Mouse (Mus musculus) myocyte (in vitro differentiated cells): Measurements from ENCODE around the gene Ccdc65. TPM values are rescaled to one million over a fixed set of nuclear protein-coding genes. Genes with fewer than 3 reads are reported as not detected.

Experiments
- H3K27me3 ChIP-seq: one replicate; pipeline ENCODE4 v1.6.1; 2011; ENCODE audit not compliant: control insufficient read depth, insufficient read depth, insufficient read length
- H3K36me3 ChIP-seq: one replicate; pipeline ENCODE4 v1.6.1; 2011; ENCODE audit not compliant: control insufficient read depth, insufficient read depth
- H3K4me2 ChIP-seq: one replicate; pipeline ENCODE4 v1.6.1; 2011; ENCODE audit warnings: low read depth, control low read depth
- H3K4me3 ChIP-seq: one replicate; pipeline ENCODE4 v1.5.1; 2011; ENCODE audit warnings: mild to moderate bottlenecking, control low read depth, moderate library complexity
- H3K79me2 ChIP-seq: one replicate; pipeline ENCODE4 v1.6.1; 2011; ENCODE audit not compliant: control insufficient read depth, insufficient read depth
- H3ac ChIP-seq: one replicate; pipeline ENCODE4 v1.6.1; 2011; ENCODE audit not compliant: control insufficient read depth, insufficient read length
- CEBPB ChIP-seq: IDR thresholded peaks from 2 replicates; pipeline ENCODE4 v1.6.1; 2011; ENCODE audit warnings: mild to moderate bottlenecking, moderate library complexity; ENCODE audit not compliant: poor library complexity, insufficient read depth, severe bottlenecking
- E2F4 ChIP-seq: IDR thresholded peaks from one replicate; pipeline ENCODE4 v1.6.1; 2011; ENCODE audit warnings: mild to moderate bottlenecking, control low read depth, moderate library complexity; ENCODE audit not compliant: insufficient read depth
- MAX ChIP-seq: IDR thresholded peaks from one replicate; pipeline ENCODE4 v1.6.1; 2011; ENCODE audit warnings: low read depth, mild to moderate bottlenecking, control low read depth
- MYOD1 ChIP-seq, 3 experiments: IDR thresholded peaks; one replicate each; pipeline ENCODE4 v1.6.1; 2011; ENCODE audit warnings: control low read depth in 2 of 3, low read depth in 2 of 3, mild to moderate bottlenecking in 2 of 3, moderate library complexity in 1 of 3; ENCODE audit not compliant: insufficient read length in 2 of 3, control insufficient read depth in 1 of 3
- MYOG ChIP-seq, 3 experiments: IDR thresholded peaks; one replicate each; pipeline ENCODE4 v1.6.1; 2011; ENCODE audit warnings: control low read depth in 2 of 3, low read depth in 2 of 3, mild to moderate bottlenecking in 2 of 3; ENCODE audit not compliant: insufficient read length in 2 of 3, control insufficient read depth in 1 of 3, insufficient read depth in 1 of 3
- POLR2A ChIP-seq: IDR thresholded peaks from one replicate; pipeline ENCODE4 v1.6.1; 2011; ENCODE audit warnings: low read depth, mild to moderate bottlenecking, control low read depth, moderate library complexity; ENCODE audit not compliant: insufficient read length
- POLR2AphosphoS2 ChIP-seq: IDR thresholded peaks from one replicate; pipeline ENCODE4 v1.6.1; 2011; ENCODE audit warnings: low read depth, control low read depth; ENCODE audit not compliant: insufficient read length
- REST ChIP-seq: IDR thresholded peaks from one replicate; pipeline ENCODE4 v1.6.1; 2011; ENCODE audit warnings: mild to moderate bottlenecking, control low read depth, moderate library complexity; ENCODE audit not compliant: insufficient read depth, insufficient read length
- SRF ChIP-seq: IDR thresholded peaks from one replicate; pipeline ENCODE4 v1.6.1; 2011; ENCODE audit warnings: low read depth; ENCODE audit not compliant: control insufficient read depth, insufficient read length
- TCF12 ChIP-seq: IDR thresholded peaks from one replicate; pipeline ENCODE4 v1.6.1; 2011; ENCODE audit warnings: mild to moderate bottlenecking, control low read depth; ENCODE audit not compliant: poor library complexity, insufficient read depth, severe bottlenecking
- TCF3 ChIP-seq: IDR thresholded peaks from one replicate; pipeline ENCODE4 v1.6.1; 2011; ENCODE audit warnings: low read depth, control low read depth; ENCODE audit not compliant: insufficient read length
- USF1 ChIP-seq: IDR thresholded peaks from one replicate; pipeline ENCODE4 v1.6.1; 2011; ENCODE audit warnings: low read depth, mild to moderate bottlenecking, control low read depth, moderate library complexity
- polyA plus RNA-seq: library from polyadenylated mRNA; unstranded; fragments of >200 nt; fragmentation: generic; extraction: Trizol; gene quantifications from one replicate; pipeline ENCODE4 v1.2.1, GENCODE M21; 2012; ENCODE audit warnings: missing spikeins

Gene Ccdc65
- polyA plus RNA-seq, 1 experiment: 2.4 TPM

GRCm38 (mm10) chr15:98672592-98672991, 35.4 kb upstream of the Ccdc65 start:
- TF ChIP-seq MYOD1 (IDR thresholded peaks at IDR 0.05; ENCODE audit: control insufficient read depth in 1 of 3, insufficient read length in 2 of 3, low read depth in 2 of 3) (peak in 2 of 3 experiments; percentile 14 to 62), TCF12 (no peak), TCF3 (no peak), MAX (peak; percentile 89), MYOG (IDR thresholded peaks at IDR 0.05; ENCODE audit: control insufficient read depth in 1 of 3, insufficient read depth in 1 of 3, insufficient read length in 2 of 3, low read depth in 2 of 3) (peak in 1 of 3 experiments; percentile 76), USF1 (no peak), SRF (no peak), REST (no peak), POLR2A (peak; percentile 75), CEBPB (peak; percentile 88), POLR2AphosphoS2 (peak; percentile 71), E2F4 (no peak)
- H3K27me3 ChIP-seq: no peaks in the 10 kb centered on the region
- H3K36me3 ChIP-seq: peaks cover 6% of the 10 kb centered on the region
- no peaks in the 10 kb centered on the region for H3K79me2 ChIP-seq
- no peak overlapping the region for H3K4me3 ChIP-seq
- peak overlapping the region; percentile 68 for H3K4me2 ChIP-seq
- no peak overlapping the region for H3ac ChIP-seq

DNA sequence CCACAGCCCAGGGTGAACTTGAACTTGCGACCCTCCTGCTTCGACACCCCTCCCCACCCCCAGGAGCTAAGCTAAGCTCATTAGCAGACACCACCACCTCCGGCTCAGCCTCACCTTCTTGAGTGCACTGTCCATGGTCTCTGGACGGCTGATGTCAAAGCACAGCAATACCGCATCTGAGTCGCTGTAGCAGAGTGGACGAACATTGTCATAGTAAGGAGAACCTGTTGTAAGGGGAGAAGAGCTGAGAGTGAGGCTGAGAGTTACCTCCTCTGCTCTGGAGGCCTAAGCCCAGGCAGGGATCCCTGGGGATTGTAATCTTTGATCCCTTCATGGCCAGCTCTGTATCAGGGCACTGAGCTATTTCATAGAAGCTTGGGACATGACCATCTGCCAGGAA, 34.3 kb upstream of the Ccdc65 start:
- H3K79me2 ChIP-seq: no peaks in the 10 kb centered on the region
- TF ChIP-seq TCF12 (no peak), POLR2AphosphoS2 (no peak), CEBPB (peak; percentile 65; the same call in 1 of the 2 replicates)
- no peak overlapping the region for H3K4me2 ChIP-seq
- no peak overlapping the region for H3K4me3 ChIP-seq
- H3K27me3 ChIP-seq: no peaks in the 10 kb centered on the region
- H3K36me3 ChIP-seq: peaks cover 6% of the 10 kb centered on the region
- H3ac ChIP-seq: no peak overlapping the region

- H3K27me3 ChIP-seq: no peaks in the 10 kb centered on the region
- H3K36me3 ChIP-seq: peaks cover 6% of the 10 kb centered on the region
- peak overlapping the region; percentile 97 for H3K4me2 ChIP-seq
- TF ChIP-seq POLR2A: no peak
- TF ChIP-seq TCF3: no peak
- no peak for TF ChIP-seq MYOD1 (IDR thresholded peaks at IDR 0.05; ENCODE audit: control insufficient read depth in 1 of 3, insufficient read length in 2 of 3, low read depth in 2 of 3)
- TF ChIP-seq CEBPB: no peak
- no peak for TF ChIP-seq MAX
- no peak for TF ChIP-seq E2F4
- TF ChIP-seq MYOG (IDR thresholded peaks at IDR 0.05; ENCODE audit: control insufficient read depth in 1 of 3, insufficient read depth in 1 of 3, insufficient read length in 2 of 3, low read depth in 2 of 3): no peak
- no peak for TF ChIP-seq TCF12
- no peak for TF ChIP-seq POLR2AphosphoS2
- TF ChIP-seq SRF: no peak
- no peak for TF ChIP-seq REST
- TF ChIP-seq USF1: no peak
- peak overlapping the region; percentile 51 for H3K4me3 ChIP-seq
- H3ac ChIP-seq: no peak overlapping the region
- no peaks in the 10 kb centered on the region for H3K79me2 ChIP-seq
Measured at GRCm38 (mm10) chr15:98674284-98674993, 33.6 kb upstream of the Ccdc65 start.

- peak overlapping the region; percentile 97 for H3K4me2 ChIP-seq
- TF ChIP-seq SRF (no peak), CEBPB (no peak), REST (no peak), TCF3 (no peak), E2F4 (no peak), POLR2A (no peak), MYOD1 (IDR thresholded peaks at IDR 0.05; ENCODE audit: control insufficient read depth in 1 of 3, insufficient read length in 2 of 3, low read depth in 2 of 3) (no peak), MAX (no peak), USF1 (no peak), POLR2AphosphoS2 (no peak), MYOG (IDR thresholded peaks at IDR 0.05; ENCODE audit: control insufficient read depth in 1 of 3, insufficient read depth in 1 of 3, insufficient read length in 2 of 3, low read depth in 2 of 3) (no peak), TCF12 (no peak)
- no peaks in the 10 kb centered on the region for H3K79me2 ChIP-seq
- H3K4me3 ChIP-seq: peak overlapping the region; percentile 51
- peaks cover 6% of the 10 kb centered on the region for H3K36me3 ChIP-seq
- no peaks in the 10 kb centered on the region for H3K27me3 ChIP-seq
- H3ac ChIP-seq: no peak overlapping the region
Measured at GRCm38 (mm10) chr15:98674994-98675545, 32.9 kb upstream of the Ccdc65 start.

DNA sequence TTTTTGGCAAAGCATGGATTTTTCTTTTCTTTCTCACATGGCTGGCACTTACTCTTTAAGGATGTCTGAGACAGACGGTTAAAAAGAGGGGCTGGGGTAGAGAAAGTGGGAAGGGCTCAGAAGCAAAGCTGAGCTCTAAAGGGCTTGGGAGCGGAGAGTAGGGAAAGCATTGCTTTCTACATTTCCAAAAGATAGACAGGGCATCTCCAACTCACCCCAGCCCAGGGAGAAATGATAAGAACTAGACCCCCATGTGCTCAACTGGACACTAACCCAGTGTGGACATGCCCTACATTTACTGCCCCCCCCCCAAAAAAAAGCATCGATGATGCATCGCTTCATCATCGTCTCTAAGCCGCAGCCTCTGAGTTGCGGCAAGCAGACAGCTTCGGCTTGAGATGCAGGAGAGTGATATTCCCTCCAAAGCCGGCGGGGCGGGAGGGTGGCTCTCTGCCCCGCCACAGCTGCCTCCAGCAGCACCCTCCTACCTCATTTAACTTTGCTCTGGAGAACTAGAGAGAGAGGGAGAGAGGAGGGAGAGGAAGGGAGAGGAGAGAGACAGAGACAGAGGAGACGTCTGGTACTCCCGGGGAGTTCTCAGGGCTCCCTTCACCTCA, 32.3 kb upstream of the Ccdc65 start:
- TF ChIP-seq MYOD1 (IDR thresholded peaks at IDR 0.05; ENCODE audit: control insufficient read depth in 1 of 3, insufficient read length in 2 of 3, low read depth in 2 of 3) (peak in 1 of 3 experiments; percentile 35), MYOG (IDR thresholded peaks at IDR 0.05; ENCODE audit: control insufficient read depth in 1 of 3, insufficient read depth in 1 of 3, insufficient read length in 2 of 3, low read depth in 2 of 3) (peak in 1 of 3 experiments; percentile 19), USF1 (no peak)
- Histone ChIP-seq H3K4me3 (peak overlapping the region; percentile 51), H3K4me2 (peak overlapping the region; percentile 97), H3K79me2 (no peaks in the 10 kb centered on the region), H3K27me3 (no peaks in the 10 kb centered on the region), H3ac (peak overlapping the region; percentile 8), H3K36me3 (peaks cover under 1% of the 10 kb centered on the region)
